In genomic region chr1:151113199-151113598, GRCm38 (mm10) we compare ENCODE assay signal across 22 mouse cellular contexts.
DNase-seq lines count a peak whose midpoint lies in the region; ATAC-seq and TF ChIP-seq lines count a peak whose summit lies in the region.
"Had no signal": no experiment of that assay in that cellular context is flagged by ENCODE, and none has a peak within 500 bp of the region (broad histone marks: within the 10 kb centered on the region; RNA-seq: fewer than 3 reads in every experiment).

No protein-coding gene starts in this region.

- H3K4me1 ChIP-seq in hindbrain, embryonic 10.5 days (replicated peaks), result peaks cover 22% of the 10 kb centered on the region
- peaks cover 13% of the 10 kb centered on the region; the same call in 1 of the 2 replicates for H3K4me1 ChIP-seq in hindbrain, embryonic 12.5 days
- peaks cover 14% of the 10 kb centered on the region for H3K4me1 ChIP-seq in limb, embryonic 10.5 days
- no peaks in the 10 kb centered on the region for H3K4me1 ChIP-seq in liver, postnatal 0 days (ENCODE audit: insufficient read depth)

- H3K9ac ChIP-seq in hindbrain, embryonic 12.5 days, result no peak overlapping the region
- H3K9ac ChIP-seq in liver, postnatal 0 days (replicated peaks), result no peak overlapping the region
- H3K9ac ChIP-seq: neural tube, embryonic 13.5 days had no signal

- TF ChIP-seq CTCF in liver, postnatal 0 days (IDR thresholded peaks at IDR 0.05; ENCODE audit: low read depth), result no peak
- no peak for TF ChIP-seq CTCF in left cerebral cortex, adult 2 months (IDR thresholded peaks at IDR 0.05)

- no peaks in the 10 kb centered on the region for H3K9me3 ChIP-seq in hindbrain, embryonic 10.5 days
- no peaks in the 10 kb centered on the region for H3K9me3 ChIP-seq in hindbrain, embryonic 12.5 days (replicated peaks)
- H3K9me3 ChIP-seq in limb, embryonic 10.5 days (replicated peaks), result no peaks in the 10 kb centered on the region
- H3K9me3 ChIP-seq in liver, postnatal 0 days (ENCODE audit: low read length), result no peaks in the 10 kb centered on the region
- H3K9me3 ChIP-seq: embryonic facial prominence, embryonic 10.5 days; neural tube, embryonic 13.5 days had no signal

- TF ChIP-seq EP300 in liver, postnatal 0 days (IDR thresholded peaks at IDR 0.05; ENCODE audit: low read depth), result no peak

- ATAC-seq in hindbrain, embryonic 12.5 days (ENCODE audit: low FRiP score), result no peak
- peak; percentile 72 for ATAC-seq in liver, postnatal 0 days
- ATAC-seq: forebrain, embryonic 14.5 days; hindbrain, postnatal 0 days; intestine, postnatal 0 days had no signal

- no peak overlapping the region for H3K4me2 ChIP-seq in hindbrain, embryonic 12.5 days (replicated peaks)
- H3K4me2 ChIP-seq in liver, postnatal 0 days (ENCODE audit: low read depth, low read length), result no peak overlapping the region
- H3K4me2 ChIP-seq: neural tube, embryonic 13.5 days had no signal

- H3K27ac ChIP-seq in hindbrain, embryonic 10.5 days, result 0 out of 2 replicates have a peak overlapping the region, but pooled peaks have one; percentile 23
- no peak overlapping the region for H3K27ac ChIP-seq in hindbrain, embryonic 12.5 days
- H3K27ac ChIP-seq in limb, embryonic 10.5 days, result no peak overlapping the region
- H3K27ac ChIP-seq in liver, postnatal 0 days (ENCODE audit: low read depth), result no peak overlapping the region
- no peak overlapping the region for H3K27ac ChIP-seq in left cerebral cortex, adult 2 months
- H3K27ac ChIP-seq: embryonic facial prominence, embryonic 10.5 days; hindbrain, postnatal 0 days; neural tube, embryonic 13.5 days had no signal

- no peaks in the 10 kb centered on the region for H3K27me3 ChIP-seq in hindbrain, embryonic 10.5 days (ENCODE audit: insufficient read depth, poor library complexity, severe bottlenecking)
- no peaks in the 10 kb centered on the region for H3K27me3 ChIP-seq in hindbrain, embryonic 12.5 days
- no peaks in the 10 kb centered on the region for H3K27me3 ChIP-seq in limb, embryonic 10.5 days (ENCODE audit: low read depth, poor library complexity, severe bottlenecking)
- H3K27me3 ChIP-seq in liver, postnatal 0 days (ENCODE audit: insufficient read depth, low read length), result no peaks in the 10 kb centered on the region
- H3K27me3 ChIP-seq: CH12.LX; neural tube, embryonic 13.5 days had no signal

- no peak overlapping the region for H3K4me3 ChIP-seq in hindbrain, embryonic 10.5 days
- H3K4me3 ChIP-seq in hindbrain, embryonic 12.5 days, result no peak overlapping the region
- H3K4me3 ChIP-seq in limb, embryonic 10.5 days, result no peak overlapping the region
- H3K4me3 ChIP-seq in liver, postnatal 0 days (ENCODE audit: low read depth, low read length), result no peak overlapping the region
- H3K4me3 ChIP-seq in left cerebral cortex, adult 2 months, result no peak overlapping the region
- H3K4me3 ChIP-seq: embryonic facial prominence, embryonic 10.5 days; neural tube, embryonic 13.5 days had no signal

- WGBS in hindbrain, embryonic 10.5 days, result 86% methylated on average over 2 of the region's 2 CpGs
- WGBS in hindbrain, embryonic 12.5 days, result 82% methylated on average over 2 of the region's 2 CpGs
- WGBS in limb, embryonic 10.5 days, result 67% methylated on average over 2 of the region's 2 CpGs
- WGBS in liver, postnatal 0 days (ENCODE audit: insufficient replicate concordance), result 60% methylated on average over 2 of the region's 2 CpGs

- DNase-seq in hindbrain, embryonic 10.5 days (ENCODE audit: low spot score), result no peak
- DNase-seq in R1 (ENCODE audit: low read depth, low spot score), result peak; percentile 90
- DNase-seq in limb, embryonic 10.5 days (ENCODE audit: low spot score), result peak; percentile 23
- no peak for DNase-seq in liver, postnatal 0 days
- no peak for DNase-seq in right cerebral cortex, adult 18-20 months
- DNase-seq in left cerebral cortex, adult 2 months (ENCODE audit: extremely low spot score in 1 of 2, low spot score in 2 of 2), result no peak
- no peak for DNase-seq in cerebellum, postnatal 14 days
- DNase-seq: adrenal gland, postnatal 14 days; cerebellum, adult 11 months; cerebellum, postnatal 25 days; gastrocnemius, postnatal 36 days; heart, postnatal 4 days; midbrain, embryonic 14.5 days; right cerebral cortex, postnatal 14 days; thymus, postnatal 14 days had no signal

- H3K36me3 ChIP-seq in hindbrain, embryonic 10.5 days, result no peaks in the 10 kb centered on the region
- H3K36me3 ChIP-seq in hindbrain, embryonic 12.5 days, result no peaks in the 10 kb centered on the region
- H3K36me3 ChIP-seq in limb, embryonic 10.5 days, result no peaks in the 10 kb centered on the region
- H3K36me3 ChIP-seq in liver, postnatal 0 days (replicated peaks; ENCODE audit: insufficient read depth, low read length), result no peaks in the 10 kb centered on the region
- H3K36me3 ChIP-seq: embryonic facial prominence, embryonic 10.5 days; neural tube, embryonic 13.5 days had no signal

- intact Hi-C loops in left cerebral cortex, adult 2 months (cut with DNase I), result no loop called here

Comparison
In these comparisons a context has a peak if more than half of its experiments do, and no peak if none do; other contexts are left out.
1. DNase-seq: peak in R1 (single experiment) and limb, embryonic 10.5 days (single experiment); none in hindbrain, embryonic 10.5 days (single experiment), liver, postnatal 0 days (single experiment), right cerebral cortex, adult 18-20 months (single experiment), left cerebral cortex, adult 2 months (0 of 2) and cerebellum, postnatal 14 days (0 of 2).